Mouse (Mus musculus): ENCODE results near the gene Aqp8.

DNA sequence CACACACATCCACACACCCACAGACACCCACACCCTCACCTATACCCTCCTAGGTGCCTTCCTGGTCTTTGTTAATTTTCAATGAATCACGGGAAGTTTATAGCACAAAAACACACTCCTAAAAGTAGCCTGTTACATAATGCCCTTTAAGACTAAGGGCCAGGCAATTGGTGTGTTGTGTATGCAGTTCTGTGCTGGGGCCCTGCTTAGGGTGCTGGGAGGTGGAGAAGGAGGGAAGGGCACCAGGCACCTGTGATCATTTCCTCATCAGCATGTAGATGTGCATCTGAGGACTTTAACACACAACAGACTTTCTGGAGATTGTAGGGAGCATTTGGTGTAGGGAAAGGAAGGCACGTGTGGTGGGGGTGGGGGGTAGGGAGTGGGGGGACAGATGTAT lies 13.3 kb upstream of the Aqp8 start:
- TF ChIP-seq CTCF (IDR thresholded peaks at IDR 0.05; ENCODE audit: insufficient read depth, low read length) (no peak), POLR2A (IDR thresholded peaks at IDR 0.05; ENCODE audit: borderline replicate concordance, extremely low read depth, low read depth, low read length) (no peak)
